Mouse (Mus musculus) cerebellum, adult 2 months (tissue): Measurements from ENCODE around the gene Dnali1. TPM values are rescaled to one million over a fixed set of nuclear protein-coding genes. Genes with fewer than 3 reads are reported as not detected.

Source experiments
- DNase-seq, 2 experiments: peaks; one replicate each; pipeline ENCODE4 v3.0.0; 2021
- H3K27ac ChIP-seq: fragments of 200-500 bp; 2 replicates; pipeline ENCODE4 v1.5.1; 2012; ENCODE audit warnings: low read length, control low read depth, inconsistent platforms; ENCODE audit not compliant: insufficient read depth
- H3K27me3 ChIP-seq: fragments of 200-500 bp; 2 replicates; pipeline ENCODE4 v1.6.1; 2012; ENCODE audit warnings: inconsistent platforms, mild to moderate bottlenecking, low read length, moderate library complexity; ENCODE audit not compliant: control insufficient read depth, insufficient read depth
- H3K4me1 ChIP-seq: fragments of 200-500 bp; 2 replicates; pipeline ENCODE4 v1.6.1; 2011; ENCODE audit warnings: low read length; ENCODE audit not compliant: control insufficient read depth, insufficient read depth
- H3K4me3 ChIP-seq: fragments of 200-500 bp; replicated peaks from 2 replicates; pipeline ENCODE3; 2011; ENCODE audit warnings: mild to moderate bottlenecking, low read depth, low read length, control low read depth; ENCODE audit not compliant: insufficient read depth
- CTCF ChIP-seq: fragments of 200-500 bp; IDR thresholded peaks from 2 replicates; pipeline ENCODE4 v1.5.1; 2011; ENCODE audit warnings: low read depth, mild to moderate bottlenecking, control low read depth, low read length, moderate library complexity, borderline replicate concordance; ENCODE audit not compliant: insufficient read depth
- POLR2A ChIP-seq: fragments of 200-500 bp; IDR thresholded peaks from 2 replicates; pipeline ENCODE4 v1.6.1; 2011; ENCODE audit warnings: low read length, control low read depth, borderline replicate concordance; ENCODE audit not compliant: insufficient read depth
- WGBS: fragments of 180-500 bp; shearing (Covaris S2); methylation state at CpG from one replicate; pipeline ENCODE4 v1.1.7; 2018; 5-methylcytosine and 5-hydroxymethylcytosine counted together
- polyA plus RNA-seq: library from polyadenylated mRNA; depleted of rRNA; stranded (reverse); fragments of >200 nt; gene quantifications from 2 replicates; pipeline ENCODE4 v1.2.3, GENCODE M21; 2012

Dnali1 gene
- polyA plus RNA-seq, 1 experiment = 1.1 TPM

DNA sequence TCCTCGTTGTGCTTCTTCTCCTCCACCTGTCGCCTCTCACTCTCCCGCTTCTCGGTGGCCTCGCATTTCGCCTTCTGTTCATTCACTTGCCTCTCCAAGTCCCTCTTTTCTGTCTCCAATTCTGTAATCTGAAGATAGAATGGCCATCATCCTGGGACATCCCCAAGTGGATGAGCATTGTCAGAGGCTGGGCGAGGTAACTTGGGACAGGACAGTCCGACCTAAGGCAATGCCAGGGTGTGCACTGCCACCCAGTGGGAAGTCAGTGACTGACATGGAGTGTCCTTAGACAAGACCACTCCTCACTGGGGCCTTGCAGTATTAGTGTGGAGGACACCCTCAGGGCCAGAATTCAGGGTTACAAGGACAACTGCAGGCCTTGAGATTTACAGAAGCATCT is 6.5 kb downstream of the Dnali1 start:
- TF ChIP-seq CTCF (peak; percentile 68), POLR2A (no peak)
- peak; percentile 20 to 32 for DNase-seq
- WGBS = 4% methylated on average over 8 of the region's 8 CpGs
- no peak overlapping the region for H3K27ac ChIP-seq
- H3K4me3 ChIP-seq = no peak overlapping the region
- no peaks in the 10 kb centered on the region for H3K4me1 ChIP-seq
- no peaks in the 10 kb centered on the region for H3K27me3 ChIP-seq

DNA sequence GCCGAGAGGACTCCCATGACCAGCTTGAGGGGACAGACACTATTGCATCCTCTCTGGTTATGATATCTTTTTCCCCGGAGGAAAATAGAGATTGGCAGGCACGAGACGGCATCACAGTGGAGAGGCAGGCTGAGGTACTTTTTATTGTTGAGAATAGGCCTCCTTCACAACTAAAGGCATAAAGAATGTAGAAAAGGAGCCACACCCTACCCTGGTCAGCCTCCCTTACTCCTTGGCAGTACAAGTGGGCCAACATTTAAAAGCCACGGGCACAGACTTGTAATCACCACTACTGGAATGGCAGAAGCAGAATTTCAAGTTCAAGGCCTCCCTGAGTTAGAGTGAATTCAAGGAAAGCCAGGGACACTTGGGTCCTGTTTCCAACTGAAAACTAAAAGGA is 7.5 kb downstream of the Dnali1 start:
- Histone ChIP-seq H3K4me1 (no peaks in the 10 kb centered on the region), H3K4me3 (no peak overlapping the region), H3K27me3 (no peaks in the 10 kb centered on the region), H3K27ac (no peak overlapping the region)
- no peak for DNase-seq
- 46% methylated on average over 5 of the region's 5 CpGs for WGBS
- TF ChIP-seq CTCF (no peak), POLR2A (no peak)

DNA sequence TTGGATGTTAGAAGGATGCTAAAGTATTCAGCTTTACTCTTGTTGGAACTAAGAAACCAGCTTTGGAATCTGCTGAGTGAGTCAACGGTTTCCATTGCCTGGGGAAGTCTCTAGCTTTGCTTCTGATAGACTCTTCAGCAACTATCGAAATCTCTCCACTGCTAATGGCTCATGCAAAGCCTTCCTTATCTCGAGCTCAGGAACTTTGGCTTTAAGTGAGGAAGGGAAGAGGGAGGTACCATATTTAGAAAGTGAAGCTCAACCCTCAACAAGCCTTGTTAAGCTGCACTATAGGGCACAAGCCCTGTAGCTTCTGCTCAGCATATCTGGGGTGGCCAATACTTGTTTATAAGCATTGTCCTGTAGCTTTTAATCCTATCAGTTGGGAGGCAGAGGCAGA is 8.2 kb downstream of the Dnali1 start:
- Histone ChIP-seq H3K4me3 (no peak overlapping the region), H3K27ac (no peak overlapping the region), H3K27me3 (no peaks in the 10 kb centered on the region), H3K4me1 (no peaks in the 10 kb centered on the region)
- 53% methylated on average over 3 of the region's 3 CpGs for WGBS
- no peak for TF ChIP-seq POLR2A
- no peak for TF ChIP-seq CTCF
- no peak for DNase-seq

DNA sequence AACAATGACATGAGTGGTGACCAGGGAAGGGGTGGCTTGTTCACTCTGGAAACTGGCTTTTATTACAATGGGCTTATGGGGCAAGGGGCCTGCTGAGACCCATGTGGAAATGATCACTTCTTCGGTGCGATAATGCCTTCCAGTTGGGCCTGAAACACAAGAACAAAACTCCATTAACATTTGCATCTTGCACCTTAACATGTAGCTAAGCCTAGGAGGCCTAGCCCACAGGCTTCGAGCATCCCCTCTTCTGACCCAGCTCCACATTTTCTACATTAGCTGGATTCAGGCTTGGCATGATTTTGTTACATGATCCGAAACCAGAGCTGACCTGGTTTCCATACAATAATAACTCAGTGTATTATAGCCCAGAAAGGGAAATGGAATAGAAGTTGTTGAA is 9.0 kb downstream of the Dnali1 start:
- Histone ChIP-seq H3K27me3 (no peaks in the 10 kb centered on the region), H3K4me3 (no peak overlapping the region), H3K4me1 (no peaks in the 10 kb centered on the region), H3K27ac (no peak overlapping the region)
- DNase-seq = no peak
- 86% methylated on average over 4 of the region's 4 CpGs for WGBS
- TF ChIP-seq CTCF = no peak
- no peak for TF ChIP-seq POLR2A

DNA sequence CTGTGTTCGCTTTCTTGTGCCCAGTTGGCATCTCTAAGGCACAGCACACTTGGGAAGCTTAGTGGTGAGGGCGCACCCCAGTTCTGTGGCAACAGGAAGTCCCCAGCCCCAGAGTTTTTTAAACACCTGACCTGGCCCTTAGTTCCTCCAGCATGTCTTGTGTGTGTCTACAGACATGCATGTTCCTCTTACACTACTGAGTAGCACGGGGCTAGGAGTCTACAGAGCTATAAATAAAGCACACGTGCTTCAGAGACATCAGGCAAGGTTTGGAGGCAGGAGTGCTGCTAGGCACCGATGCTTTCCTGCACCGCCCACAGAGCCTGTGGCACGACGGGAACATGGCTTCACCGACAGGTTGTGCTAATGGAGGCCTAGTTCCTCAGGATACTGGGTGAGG is 10.1 kb downstream of the Dnali1 start:
- H3K4me3 ChIP-seq = no peak overlapping the region
- WGBS = 93% methylated on average over 9 of the region's 9 CpGs
- no peak for DNase-seq

DNA sequence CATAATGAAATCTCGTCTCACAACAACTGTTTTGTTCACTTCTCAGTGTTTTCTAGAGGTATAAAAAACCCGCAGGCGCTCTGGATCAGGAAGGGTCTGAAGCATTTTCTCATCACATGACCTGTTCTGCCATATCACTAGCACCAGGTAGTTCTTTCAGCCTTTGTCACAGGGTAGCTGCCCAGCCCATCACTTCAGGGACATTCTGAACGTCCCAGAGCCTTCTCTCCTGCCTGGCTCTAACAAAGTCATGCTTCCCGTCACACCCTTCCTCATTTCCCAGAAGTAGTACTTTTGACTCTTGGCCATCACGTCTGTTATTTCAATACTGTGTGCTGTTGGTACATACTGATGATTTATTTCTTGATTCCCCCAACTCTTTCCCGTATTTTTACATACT is 21.0 kb downstream of the Dnali1 start:
- Histone ChIP-seq H3K27me3 (no peaks in the 10 kb centered on the region), H3K4me3 (no peak overlapping the region), H3K27ac (no peak overlapping the region), H3K4me1 (no peaks in the 10 kb centered on the region)
- no peak for DNase-seq
- TF ChIP-seq CTCF = no peak
- TF ChIP-seq POLR2A = no peak
- WGBS = 89% methylated on average over 7 of the region's 7 CpGs

More for the DNA sequence above, 10.1 kb downstream of the Dnali1 start:
- Histone ChIP-seq H3K27ac (no peak overlapping the region), H3K27me3 (no peaks in the 10 kb centered on the region), H3K4me1 (no peaks in the 10 kb centered on the region)
- TF ChIP-seq CTCF = no peak
- no peak for TF ChIP-seq POLR2A

DNA sequence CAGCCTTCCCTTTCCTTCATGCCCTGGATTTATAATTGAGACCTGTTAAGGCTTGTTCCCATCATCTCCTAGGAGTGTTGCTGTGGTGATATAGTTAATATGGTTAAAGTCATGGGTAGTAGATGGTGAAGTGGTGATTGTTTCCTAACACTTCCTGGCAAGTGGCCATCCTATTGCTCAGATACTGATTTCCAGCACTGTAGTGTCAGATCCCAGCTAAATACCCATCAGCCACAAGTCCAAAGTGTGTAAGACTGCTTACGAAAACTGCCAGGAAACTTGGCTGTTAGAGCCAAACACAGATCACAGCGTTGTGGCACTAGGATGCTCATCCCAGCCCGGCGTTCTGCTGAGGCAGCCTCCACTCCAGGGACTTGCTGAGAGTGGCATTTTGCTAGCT is 31.2 kb downstream of the Dnali1 start:
- no peaks in the 10 kb centered on the region for H3K4me1 ChIP-seq
- H3K27ac ChIP-seq = no peak overlapping the region
- H3K27me3 ChIP-seq = no peaks in the 10 kb centered on the region
- TF ChIP-seq CTCF (no peak), POLR2A (no peak)
- 73% methylated on average over 4 of the region's 4 CpGs for WGBS
- no peak overlapping the region for H3K4me3 ChIP-seq
- DNase-seq = no peak

DNA sequence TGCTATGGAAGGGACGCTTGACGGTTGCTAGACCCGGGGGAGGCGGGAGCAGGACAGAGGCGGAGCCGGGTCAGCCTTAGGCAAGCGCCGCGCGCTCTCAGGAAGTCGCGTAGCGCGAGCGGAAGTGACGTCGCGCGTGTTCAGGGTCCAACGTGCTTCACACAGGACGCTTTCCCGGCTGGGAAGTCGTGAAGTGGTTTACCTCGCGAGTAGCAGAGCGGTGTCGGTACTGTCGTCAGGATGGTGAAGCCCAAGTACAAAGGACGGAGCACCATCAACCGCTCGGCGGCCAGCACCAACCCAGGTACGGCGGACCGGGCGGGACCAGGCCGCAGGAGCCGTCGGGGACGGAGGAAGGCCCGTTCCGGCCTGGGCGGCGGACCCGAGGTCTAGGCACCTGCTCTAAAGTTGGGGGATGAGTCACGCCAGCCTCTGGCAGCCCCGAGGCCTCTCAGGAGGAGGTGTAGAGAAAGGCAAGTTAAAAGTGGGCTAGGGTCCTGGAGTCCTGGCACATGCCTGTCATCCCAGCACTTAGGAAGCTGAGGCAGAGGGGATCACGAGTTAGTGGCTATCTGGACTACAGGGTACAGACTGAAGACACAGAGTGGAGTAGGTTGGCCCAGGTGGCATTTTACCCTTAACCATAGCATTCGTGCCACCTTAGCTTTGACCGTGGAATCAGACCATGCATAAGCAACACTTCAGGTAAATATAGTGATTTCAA is 35.5 kb downstream of the Dnali1 start:
- peak; percentile 79 for TF ChIP-seq POLR2A
- no peak for TF ChIP-seq CTCF
- Histone ChIP-seq H3K27ac (no peak overlapping the region), H3K4me1 (no peaks in the 10 kb centered on the region), H3K4me3 (peak overlapping the region; percentile 89), H3K27me3 (no peaks in the 10 kb centered on the region)
- DNase-seq = peak; percentile 92 to 93
- whole genome bisulfite sequencing = 1% methylated on average over 50 of the region's 50 CpGs
